Mouse (Mus musculus) urinary bladder, postnatal 14 days (tissue): Measurements from ENCODE around the gene Arrdc1.
"Not testable (repeated sequence)": the region's sequence is repeated elsewhere in the genome, so short reads cannot be mapped to it uniquely, and the experiment has no call there.

Experiments used
- DNase-seq: peaks from one replicate; pipeline ENCODE4 v3.0.0; 2021; ENCODE audit warnings: low spot score

Gene Arrdc1

DNA sequence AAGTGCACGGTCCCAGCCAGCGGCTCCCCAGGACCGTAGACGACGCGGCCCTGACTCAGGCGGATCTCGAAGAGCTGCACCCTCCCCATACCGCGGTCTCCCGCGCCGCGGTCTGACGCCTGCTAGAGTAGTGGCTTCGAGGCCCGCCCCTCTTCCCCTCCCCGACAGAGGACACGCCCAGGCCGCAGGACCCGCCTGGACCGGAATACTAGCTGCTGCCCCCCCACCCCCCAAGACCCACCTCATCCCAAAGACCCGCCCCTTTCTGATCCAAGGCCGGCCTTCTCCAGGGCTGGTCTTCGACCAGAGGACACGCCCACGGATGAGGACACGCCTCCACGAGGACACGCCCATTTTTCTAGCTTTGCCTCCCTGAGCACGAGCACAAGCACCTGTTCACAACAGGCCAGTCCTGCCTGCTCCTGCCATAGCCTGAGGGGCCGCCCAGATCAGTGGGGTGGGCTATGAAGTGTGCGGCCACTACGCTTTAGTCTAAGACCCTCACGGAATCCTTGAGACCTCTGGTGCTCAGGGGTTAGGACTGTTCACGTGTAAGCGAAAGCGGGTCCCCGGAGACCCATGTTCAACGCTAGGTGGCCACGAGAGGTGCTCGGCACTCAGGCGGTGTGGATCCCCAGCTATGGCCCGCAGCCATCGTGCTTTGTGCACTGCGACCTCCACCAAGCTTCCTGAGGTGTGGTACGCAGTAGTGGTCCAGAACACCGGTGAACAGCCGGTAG lies at the start of gene Arrdc1:
TSS of gene Arrdc1 (minus strand) at position 196 of the 740 bp plus-strand sequence.
- DNase-seq, result peak; percentile 97

DNA sequence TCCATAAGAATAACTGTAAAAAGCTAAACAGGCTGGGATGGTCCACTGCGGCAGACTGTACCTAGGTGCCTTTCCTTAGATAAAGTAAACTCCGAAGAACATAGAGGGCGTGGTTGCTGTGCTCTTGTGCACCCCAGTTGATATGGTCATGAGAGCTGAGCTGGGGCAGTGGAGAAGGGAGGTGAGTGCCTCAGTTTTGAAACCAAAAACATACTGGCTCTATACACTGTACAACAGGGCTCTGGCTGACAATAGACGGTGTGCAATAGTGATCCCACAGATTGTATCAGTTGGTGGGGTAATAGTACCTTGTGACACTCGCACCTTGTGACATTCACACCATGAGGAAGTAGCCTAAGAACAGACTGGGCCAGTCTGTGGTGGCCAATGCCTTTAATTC lies 41.9 kb upstream of the Arrdc1 start:
- no peak for DNase-seq

DNA sequence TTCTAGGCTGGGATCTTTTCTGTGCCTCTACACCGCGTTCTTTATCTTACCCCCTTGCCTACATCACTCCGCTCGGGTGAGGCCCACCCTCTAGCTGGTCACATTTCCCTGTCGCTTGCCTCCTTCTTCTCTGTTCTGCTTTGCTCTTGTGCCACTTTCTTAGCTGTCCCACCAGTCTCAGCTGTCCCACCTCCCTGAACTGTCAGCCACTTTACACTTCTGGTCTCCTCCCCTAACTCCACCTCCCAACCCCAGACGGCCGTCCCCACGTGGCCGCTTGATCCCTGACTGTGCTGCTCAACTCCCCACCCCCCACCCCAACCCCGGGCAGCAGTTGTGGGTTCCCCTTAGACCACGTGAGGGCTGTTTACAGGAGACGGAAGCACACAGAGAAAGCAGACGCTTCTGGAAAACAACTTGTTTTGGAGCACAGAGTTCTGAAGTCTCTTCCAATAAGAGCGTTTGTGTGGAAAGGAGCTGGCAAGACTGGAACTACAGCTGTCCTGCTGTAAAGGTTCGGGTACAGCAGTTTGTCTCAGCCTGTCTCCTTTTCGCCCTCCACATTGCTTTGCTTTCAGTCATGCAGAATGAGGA lies 40.7 kb upstream of the Arrdc1 start, which contains the start of gene Pnpla7:
TSS of gene Pnpla7 (plus strand) at position 330 of the 594 bp plus-strand sequence.
- DNase-seq, result peak; percentile 79

DNA sequence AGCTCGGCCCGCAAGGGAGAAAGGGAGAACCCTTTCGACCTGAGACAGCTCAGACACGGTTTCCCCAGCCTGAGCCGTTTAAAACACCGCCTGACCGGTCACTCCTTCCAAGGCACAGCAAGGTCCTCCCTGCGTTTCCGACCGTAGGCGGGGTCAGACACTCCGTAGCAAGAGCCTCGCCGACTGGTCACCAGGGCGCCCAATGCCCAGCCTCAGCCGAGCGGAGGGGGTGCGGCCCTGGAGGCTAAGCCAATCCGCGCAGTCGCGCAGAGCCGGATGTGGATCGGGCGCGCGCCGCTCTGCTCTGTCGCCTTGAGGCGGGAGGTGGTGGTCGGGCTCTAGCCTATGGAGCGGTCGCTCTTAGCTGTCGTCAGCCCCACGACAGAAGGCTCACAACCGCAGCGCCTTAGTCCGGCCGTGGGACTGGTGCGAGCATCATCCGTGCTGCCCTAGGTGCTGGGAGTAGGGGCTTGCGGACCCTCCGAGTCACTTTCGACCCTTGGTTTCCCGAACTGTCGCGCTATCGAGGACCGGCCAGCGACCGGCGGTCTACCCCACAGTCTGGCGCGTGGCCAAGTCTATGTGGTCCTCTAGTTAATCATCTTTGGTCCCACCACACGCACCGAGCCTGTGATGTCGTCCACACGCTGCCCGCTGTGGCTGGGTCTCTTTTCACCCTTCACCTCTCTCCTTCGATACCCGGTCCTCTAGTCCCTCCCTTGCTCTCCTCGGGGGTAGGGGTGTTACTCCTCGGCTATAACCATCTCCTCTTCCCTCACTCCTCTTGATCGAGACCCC lies 40.1 kb upstream of the Arrdc1 start, which contains the start of gene Mrpl41:
TSS of gene Mrpl41 (minus strand) at position 193 of the 798 bp plus-strand sequence.
- DNase-seq, result peak; percentile 97

DNA sequence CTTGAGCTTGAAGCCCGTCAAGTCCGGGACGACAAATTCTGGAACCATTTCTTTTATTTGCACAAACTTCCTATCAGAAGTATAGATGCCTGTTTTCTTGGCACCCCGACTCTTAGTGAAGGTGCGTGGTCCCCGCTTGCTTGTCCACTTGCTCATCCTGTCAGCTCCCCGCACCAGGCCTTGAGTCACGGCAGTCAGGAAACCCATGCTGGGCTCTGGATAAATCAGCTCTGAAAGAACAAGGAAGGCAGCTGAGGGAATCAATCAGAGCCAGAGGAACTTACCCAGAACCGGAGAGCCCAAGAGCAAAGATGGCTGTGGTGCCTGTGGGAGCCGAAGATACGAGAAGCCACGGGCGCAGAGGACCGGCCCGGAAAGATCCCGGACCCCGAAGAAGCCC lies 39.4 kb upstream of the Arrdc1 start:
- not testable (repeated sequence) for DNase-seq

DNA sequence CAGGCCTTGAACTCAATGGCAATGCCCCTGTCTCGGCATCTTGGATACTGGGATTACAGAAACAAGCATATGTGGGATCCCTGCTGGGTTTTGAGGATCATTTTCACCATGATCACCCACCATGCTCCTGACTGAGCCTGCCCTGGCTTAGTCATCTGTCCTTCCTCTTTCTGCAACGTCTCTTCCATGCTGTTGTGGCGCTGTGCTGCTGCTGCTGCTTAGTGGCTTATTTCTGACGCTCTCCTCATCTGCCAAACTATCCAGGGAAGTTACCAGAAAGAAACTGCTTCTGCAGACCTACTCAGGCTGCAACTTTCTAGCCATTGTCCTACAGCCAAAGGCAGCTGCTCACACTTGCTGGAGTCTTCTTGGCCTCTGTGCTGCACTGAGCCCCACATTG lies 35.3 kb upstream of the Arrdc1 start:
- no peak for DNase-seq

DNA sequence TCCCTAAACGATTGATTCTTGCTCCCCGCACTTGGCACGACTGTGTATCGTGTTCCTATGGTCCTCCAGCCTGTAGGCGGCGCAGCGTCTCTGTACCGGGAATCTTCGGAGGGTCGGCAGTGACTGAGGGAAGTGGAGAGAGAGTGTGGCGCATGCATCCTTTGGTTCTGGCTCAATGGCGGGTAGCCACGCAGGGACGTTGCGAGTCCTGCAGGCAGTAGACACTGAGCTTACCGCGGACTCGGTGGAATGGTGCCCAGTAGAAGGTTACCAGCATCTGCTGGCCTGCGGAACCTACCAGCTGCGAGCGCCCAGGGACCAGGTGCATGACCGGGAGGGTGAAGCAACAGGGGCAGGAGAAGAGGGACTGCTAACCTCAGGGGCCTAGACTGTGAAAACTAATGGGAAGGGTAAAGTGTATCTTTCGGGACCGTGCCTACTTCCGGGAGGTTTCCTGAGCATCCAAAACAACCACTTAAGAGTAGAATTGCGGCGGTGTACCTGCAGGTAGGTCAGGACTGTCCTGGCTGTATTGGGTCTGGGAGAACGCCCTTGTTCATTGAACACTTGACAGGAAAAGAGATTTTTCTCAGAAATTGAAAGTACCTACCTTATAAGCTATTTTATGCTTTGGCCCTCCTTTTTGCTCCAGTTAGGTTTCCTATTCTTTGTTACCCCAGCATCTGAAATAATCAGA lies 27.4 kb upstream of the Arrdc1 start, which contains the start of gene Dph7:
TSS of gene Dph7 (plus strand) at position 97 of the 697 bp plus-strand sequence.
- DNase-seq, result peak; percentile 88

DNA sequence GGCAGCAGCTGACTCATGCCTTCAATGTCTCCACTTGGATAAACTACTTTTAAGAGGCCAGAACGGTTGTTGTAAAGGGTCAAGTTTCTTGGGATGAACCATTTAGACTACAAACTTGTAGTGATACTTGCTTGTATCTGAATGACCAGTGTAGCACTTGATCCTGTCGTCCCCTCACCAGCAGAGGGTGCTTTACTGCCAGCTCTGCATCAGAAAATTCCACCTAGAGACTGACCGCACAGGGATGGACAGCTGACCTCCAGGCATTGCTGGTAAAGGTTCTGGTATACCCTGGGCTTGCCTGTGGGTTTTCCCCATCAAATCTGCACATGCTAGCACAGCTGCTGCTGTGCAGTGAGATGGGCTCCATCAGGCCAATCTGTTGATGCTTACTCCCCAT lies 25.9 kb upstream of the Arrdc1 start:
- DNase-seq, result peak; percentile 23

DNA sequence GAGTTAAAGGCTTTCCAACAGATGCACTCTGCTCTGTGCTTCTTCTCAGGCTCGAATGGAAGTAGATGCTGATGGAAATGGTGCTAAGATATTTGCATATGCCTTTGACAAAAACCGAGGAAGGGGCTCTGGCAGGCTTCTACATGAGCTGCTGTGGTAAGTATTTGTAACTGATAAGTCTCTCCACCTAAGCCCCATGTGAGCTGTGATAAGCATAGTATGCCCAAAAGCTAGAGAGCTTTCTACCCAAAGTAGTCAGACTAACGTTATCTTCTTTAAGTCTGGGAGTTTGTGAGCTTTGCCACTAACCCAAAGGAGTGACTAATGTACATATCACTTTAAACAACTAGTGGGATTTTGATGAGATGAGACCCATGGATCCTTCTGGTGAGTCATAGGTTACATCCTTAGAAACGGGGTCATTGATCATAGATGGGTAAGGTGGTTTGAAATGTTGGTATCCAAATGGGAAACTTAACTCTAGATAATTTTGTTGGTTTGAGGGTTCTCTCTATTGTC lies 17.5 kb upstream of the Arrdc1 start:
- DNase-seq, result no peak

DNA sequence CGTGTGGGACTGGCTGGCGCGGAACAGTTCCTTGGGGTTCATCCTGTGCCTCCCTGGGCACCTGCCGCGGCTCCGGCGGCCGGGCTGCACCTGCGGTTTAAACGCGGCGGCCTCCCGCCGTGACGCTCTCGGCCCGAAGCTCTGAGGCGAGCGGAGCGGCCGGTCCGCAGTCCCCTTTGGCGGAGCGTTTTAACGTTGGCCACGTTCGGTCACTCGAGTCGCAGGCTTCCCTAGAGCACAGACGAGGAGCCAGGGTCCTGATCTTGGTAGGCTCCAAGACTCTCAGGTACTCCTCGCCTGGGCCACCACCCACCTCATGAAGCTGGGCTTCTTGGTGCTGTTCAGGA lies 15.1 kb upstream of the Arrdc1 start:
- DNase-seq, result no peak

DNA sequence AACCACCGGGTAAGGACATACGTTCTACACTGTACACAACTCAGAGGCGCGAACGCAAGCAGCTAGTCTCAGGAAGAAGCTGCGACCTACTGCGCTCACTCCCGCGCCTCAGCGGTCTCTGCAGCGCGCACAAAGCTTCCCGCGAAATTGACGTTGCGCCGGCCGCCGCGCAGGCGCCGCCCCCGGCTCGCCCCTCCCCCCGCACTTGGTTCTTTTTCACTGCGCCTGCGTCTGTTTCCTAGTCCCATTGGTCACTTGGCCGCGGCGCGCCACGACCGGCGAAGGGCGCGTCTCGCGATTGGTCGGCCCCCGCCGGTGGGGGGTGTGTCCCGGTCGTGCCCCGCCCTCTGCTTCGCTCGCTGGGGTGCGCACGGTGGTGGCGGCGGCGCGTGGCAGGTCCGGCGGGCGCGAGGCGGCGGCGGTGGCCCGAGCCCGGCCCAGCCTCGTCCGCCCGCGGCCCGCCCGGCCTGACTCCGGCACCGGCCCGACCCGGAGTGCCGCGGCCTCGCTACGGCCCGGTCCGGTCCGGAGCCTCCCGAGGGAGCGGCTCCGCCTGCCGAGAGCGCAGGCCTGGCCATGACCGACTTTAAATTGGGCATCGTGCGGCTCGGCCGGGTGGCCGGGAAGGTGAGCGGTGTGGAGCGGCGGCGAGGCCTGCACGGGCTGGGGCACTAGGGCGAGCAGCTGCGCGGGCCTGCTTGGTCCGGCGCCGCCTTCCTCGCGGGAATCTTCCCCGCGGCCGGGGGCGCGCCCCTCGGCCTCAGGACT lies 14.6 kb upstream of the Arrdc1 start, which contains the start of gene Zmynd19:
TSS of gene Zmynd19 (plus strand) at position 372 of the 768 bp plus-strand sequence.
- peak; percentile 98 for DNase-seq

DNA sequence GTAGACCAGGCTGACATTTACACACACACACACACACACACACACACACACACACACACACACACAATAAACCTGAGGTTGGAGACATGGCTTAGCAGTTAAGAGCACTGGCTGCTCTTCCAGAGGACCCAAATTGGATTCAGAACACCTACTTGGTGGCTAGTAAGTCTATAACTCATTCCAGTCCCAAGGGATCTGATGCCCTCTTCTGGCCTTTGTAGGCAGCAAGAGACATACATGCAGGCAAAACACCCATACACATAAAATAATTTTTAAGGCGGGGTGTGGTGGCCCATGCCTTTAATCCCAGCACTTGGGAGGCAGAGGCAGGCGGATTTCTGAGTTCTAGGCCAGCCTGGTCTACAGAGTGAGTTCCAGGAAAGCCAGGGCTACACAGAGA lies 9.3 kb upstream of the Arrdc1 start:
- DNase-seq, result peak; percentile 41

DNA sequence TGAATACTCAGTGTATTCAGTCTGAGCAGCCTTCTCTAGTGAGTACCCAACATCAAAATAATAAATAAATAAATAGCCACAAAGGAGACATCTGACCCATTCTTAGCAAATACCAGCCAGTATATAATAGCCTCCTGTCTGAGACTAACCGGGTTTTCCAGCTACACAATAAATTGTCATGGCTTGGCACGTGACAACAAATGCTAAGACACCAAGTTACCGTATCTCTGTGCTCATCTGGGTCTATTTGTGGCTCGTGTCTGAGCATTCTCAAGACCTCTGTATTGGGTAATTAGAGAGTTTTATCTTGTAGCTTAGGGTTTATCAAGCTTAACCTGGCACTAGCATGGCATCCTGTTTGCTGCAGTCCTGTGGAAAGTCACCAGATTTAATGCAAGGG lies 7.0 kb upstream of the Arrdc1 start:
- DNase-seq, result no peak

DNA sequence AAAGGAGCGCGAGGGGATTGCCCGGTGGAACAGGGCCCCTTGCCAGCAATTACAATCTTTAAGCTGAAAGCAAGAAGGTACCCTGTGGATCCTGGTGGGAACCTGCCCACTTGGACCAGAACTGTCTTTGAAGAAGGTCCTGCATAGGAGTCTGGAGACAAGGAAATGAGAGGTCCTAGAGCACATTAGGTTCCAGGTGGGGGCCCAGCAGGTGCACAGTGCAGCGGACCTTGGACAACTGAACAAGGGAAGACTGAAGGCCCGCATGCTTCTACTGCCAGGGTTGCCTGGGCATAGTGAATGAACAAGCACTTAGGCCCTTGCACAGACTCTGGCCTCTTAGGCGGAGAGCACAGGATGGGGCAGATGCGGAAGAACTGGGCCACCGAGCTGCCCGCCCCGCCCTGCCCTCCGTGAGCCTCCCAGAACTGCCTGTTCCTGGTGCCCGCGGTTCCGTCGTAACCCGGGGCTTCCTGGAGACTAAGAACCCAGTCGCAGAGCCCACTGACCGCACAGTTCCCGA lies 550 bp downstream of the Arrdc1 start:
- no peak for DNase-seq

DNA sequence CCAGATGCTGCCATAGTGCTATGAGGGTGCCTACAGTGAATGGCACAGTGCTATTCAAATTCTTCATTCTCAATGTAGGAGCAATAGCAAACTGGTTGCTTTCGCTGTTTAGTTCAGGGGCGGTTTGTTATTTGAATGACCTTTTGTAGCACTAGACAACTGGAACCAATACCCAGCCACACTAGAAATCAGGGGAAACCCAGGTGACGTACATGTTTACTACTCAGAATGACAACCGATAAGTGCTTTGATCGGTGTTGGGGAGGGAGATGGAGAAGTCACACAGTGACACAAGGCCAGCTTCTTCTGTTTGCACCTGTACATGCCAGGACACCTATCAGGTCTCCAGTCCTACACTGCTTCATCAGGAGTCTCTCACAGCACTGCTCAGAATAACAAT lies 5.5 kb downstream of the Arrdc1 start:
- DNase-seq, result no peak

DNA sequence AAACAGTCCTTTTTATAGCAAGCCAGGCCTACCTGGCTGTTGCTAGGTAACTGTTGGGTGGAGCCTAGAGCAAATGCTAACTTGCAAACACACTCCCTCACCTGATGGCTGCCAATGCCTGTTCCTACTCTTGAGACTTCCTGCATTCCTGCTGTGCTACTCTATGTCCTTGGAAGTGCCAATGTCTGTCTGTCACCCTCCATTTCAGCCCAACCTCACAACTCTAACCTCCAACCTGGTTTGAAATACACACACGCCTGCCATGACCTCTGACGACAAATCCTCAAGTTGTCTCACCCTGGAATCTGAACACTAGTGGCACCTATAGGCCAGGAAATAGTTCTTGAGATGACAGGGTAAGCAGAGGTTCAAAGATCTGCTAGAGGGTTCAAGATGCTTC lies 5.9 kb downstream of the Arrdc1 start:
- DNase-seq, result peak; percentile 60

DNA sequence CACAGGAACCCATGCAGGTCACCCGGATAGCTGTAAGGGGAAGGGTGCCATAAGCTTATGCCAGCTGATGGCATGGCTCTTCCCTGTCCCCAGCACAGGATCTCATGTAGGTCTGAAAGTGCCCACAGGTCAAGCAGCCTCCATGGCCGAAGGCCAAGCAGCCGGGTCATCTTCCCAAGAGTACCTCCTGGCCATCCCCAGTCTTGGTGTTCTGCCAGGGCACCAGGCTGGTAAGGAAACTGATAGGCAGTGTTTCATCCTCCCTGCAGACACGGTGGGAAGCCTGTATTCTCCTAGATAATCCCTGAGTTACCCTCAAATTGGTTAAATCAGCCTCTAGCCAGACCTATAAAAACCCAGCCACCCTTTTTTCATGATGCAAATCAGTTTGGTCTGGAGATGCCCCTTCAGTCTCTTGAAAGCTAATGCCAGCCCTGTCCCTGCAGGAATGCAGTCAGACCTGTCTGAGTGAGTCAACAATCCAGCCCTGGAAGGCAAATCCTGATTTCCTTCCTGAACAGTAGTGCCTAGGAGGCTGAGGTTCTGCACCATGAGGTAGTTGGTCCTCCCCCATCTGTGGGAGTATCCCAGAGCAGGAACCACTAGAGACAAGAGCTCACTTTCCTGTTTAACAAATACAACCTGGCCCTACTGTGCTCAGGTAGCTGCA lies 7.1 kb downstream of the Arrdc1 start:
- peak; percentile 84 for DNase-seq

DNA sequence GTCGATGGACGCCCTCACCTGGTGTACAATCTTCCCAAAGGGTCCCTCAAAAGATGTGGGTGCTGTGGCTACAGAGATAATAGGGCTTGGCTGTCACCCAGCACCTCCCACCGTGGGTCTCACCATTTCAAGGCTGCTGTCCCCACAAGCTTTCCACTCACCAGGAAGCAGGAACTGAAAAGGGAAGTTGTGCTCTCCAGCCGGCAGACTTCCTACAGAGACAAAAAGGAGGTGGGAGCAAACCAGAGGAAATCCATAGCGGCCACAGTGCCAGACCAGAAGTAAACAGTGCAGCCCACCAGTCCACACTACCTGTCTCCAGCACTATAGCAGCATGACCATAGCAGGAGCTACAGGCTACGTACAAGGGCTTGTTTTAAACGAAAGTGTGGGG lies 8.1 kb downstream of the Arrdc1 start:
- DNase-seq, result no peak

DNA sequence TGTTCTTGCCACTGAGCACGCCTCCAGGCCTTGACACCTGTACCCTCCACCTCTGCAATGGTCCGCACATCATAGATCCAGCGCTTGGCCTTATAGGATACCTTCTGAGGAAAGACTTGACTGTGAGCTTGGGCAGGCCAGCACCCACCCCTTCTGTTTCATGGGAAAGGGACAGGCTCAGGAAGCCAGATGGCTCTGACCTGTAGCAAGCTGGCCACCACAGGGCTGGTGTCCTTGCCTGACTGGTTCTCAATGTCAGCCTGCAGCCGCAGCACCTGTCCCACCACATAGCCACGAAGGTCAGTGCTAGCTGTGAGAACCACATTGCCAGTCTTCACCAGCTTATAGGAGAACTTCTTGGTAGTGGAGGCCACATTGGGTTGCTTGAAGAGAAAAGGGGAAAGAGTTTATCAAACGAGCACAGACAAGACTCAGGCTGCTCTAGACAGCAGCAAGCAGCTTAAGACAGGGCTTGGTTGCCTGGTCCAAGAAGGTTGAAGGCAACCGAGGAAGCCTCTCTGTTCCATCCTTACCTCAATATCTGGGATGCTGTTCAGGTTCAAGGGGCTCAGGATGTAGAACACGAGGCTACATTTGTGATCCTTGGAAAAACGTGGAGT lies 8.6 kb downstream of the Arrdc1 start:
- DNase-seq, result no peak

DNA sequence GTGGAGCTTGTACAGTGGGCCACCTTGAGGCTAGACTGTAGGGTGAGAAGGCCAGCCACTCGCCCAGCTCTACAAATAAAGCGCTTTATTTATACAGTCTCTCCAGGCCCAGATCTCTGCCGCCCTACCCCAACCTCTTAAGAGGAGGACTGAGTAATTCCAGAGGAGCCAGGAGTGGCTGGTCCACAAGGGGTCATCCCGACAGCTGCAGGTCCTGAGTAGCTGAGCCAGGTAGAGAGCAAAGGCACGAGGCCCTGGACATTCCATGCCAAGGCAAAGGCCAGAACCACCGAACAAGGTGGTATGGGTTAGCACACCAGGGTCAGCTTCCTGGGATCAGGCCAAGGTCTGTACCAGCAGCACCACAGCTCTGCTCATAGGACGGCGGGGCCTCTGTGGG lies 9.8 kb downstream of the Arrdc1 start:
- DNase-seq, result no peak
